Mouse (Mus musculus) large intestine, adult 2 months (tissue): ENCODE data around the gene Fez1. TPM values are rescaled to one million over a fixed set of nuclear protein-coding genes. Genes with fewer than 3 reads are reported as not detected.

Source experiments
- DNase-seq: peaks from one replicate; pipeline ENCODE4 v3.0.0-alpha.2; 2012; ENCODE audit warnings: low read depth, low spot score
- WGBS: fragments of 180-500 bp; shearing (Covaris S2); methylation state at CpG from one replicate; pipeline ENCODE4 v1.1.7; 2018; 5-methylcytosine and 5-hydroxymethylcytosine counted together
- polyA plus RNA-seq: library from polyadenylated mRNA; depleted of rRNA; stranded (reverse); fragments of >200 nt; gene quantifications from 2 replicates; pipeline ENCODE4 v1.2.3, GENCODE M21; 2012; rRNA removed

Gene Fez1
- polyA plus RNA-seq, 1 experiment: 1.2 TPM

DNA sequence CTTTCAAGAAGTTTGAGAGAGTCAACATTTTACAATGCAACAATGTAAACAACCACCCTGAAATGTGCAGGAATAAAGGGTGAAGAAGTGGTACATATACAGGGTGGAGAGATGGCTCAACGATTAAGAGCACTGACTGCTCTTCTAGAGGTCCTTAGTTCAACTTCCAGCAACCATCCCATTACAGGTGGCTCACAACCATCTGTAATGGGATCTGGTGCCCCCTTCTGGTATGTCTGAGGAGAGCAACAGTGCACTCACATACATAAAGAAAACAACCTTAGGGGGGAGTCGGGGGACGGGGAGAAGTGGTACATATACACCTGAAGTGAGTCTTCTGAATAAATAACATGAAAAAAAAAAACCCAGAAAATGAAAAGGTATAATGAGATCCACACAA lies 63.6 kb downstream of the Fez1 start:
- DNase-seq: no peak
- WGBS: 38% methylated on average over 3 of the region's 3 CpGs

DNA sequence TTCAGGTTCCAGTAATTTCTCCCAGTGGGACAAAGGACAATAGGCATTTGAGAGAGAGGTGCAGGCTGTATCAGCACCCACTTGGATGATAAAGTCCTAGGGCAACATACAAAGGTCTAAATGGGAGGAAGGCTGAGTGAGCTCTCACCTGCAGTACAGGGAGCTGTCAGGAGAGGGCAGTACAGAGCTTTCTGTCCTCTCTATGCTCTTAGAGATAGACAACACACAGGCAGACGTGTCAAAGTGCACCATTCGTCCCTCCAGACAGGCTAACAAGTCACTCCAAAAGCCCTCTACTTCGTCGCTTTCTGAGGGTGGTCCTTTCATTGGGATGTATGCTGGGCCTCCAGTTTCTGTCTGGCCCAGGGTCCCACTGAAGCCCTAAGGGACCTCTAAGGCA lies 68.9 kb downstream of the Fez1 start:
- DNase-seq: no peak
- 36% methylated on average over 4 of the region's 4 CpGs for WGBS

GRCm38 (mm10) chr9:36893413-36893990 lies 71.8 kb downstream of the Fez1 start:
- WGBS: 61% methylated on average over 6 of the region's 6 CpGs

DNA sequence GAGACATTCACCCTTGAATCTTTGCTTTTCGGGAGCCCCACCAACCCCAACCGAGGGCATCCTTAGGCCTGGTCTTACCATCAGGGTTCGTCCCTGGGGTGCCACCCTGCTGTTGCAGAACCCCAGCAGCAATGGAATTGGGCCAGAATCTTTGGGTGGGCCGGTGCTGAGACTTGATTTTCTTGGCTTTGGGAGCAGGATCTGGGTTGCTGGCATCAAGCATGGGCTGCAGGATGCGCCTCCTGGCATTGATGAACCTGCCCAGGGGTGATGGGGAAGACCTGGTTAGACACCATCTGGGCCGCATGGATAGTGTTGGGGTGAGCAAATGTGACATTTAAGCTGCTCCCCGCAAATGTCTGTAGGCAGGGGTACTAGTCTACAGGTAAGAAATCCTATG lies 72.6 kb downstream of the Fez1 start:
- 88% methylated on average over 7 of the region's 7 CpGs for WGBS
- no peak for DNase-seq

More at GRCm38 (mm10) chr9:36893413-36893990, 71.8 kb downstream of the Fez1 start:
- DNase-seq: no peak

GRCm38 (mm10) chr9:36895009-36895693 lies 73.5 kb downstream of the Fez1 start:
- DNase-seq: no peak
- 66% methylated on average over 8 of the region's 8 CpGs for WGBS

GRCm38 (mm10) chr9:36898560-36898959 lies 76.9 kb downstream of the Fez1 start:
- DNase-seq: no peak
- WGBS: 73% methylated on average over 3 of the region's 3 CpGs

GRCm38 (mm10) chr9:36900464-36900863 lies 78.8 kb downstream of the Fez1 start:
- 83% methylated on average over 4 of the region's 4 CpGs for WGBS
- no peak for DNase-seq

DNA sequence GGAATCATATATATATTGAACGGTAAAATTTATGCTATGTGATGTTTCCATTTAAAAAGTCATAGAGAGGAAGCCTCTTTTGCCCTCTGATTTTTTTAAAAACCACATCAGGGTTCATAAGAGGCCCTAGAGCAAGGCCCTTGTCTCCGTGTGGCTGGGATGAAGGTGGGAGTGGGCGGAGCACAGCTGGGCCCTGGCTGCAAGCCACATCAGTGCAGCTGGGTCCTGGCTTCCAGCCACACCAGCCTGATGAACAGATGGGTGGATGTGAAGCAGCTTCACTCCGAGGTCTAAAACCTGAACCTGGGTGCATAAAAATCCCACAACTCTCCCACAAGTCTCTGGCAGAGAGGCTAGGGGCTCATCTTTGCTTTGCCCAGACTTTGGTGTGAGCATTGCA lies 83.8 kb downstream of the Fez1 start:
- no peak for DNase-seq
- WGBS: 43% methylated on average over 4 of the region's 4 CpGs

DNA sequence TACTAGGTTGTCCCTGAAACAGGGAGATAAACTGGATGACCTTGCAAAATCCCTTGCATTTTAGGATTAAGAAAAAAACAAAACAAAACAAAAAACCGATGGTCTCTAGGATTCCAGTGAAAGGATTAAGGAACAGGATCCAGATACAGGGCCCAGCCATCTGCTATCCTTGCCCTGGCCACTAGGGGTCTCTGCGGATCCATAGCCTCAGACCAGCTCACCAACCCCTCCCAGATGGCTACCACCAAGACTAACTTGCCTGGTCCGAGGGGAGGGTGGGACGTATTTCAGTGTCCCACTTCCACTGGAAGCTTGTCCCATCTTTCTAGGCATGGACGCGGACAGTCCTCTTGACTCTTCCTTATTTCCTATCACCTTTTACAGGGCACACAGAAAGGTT lies 94.7 kb downstream of the Fez1 start:
- WGBS: 6% methylated on average over 6 of the region's 6 CpGs
- DNase-seq: peak; percentile 18

DNA sequence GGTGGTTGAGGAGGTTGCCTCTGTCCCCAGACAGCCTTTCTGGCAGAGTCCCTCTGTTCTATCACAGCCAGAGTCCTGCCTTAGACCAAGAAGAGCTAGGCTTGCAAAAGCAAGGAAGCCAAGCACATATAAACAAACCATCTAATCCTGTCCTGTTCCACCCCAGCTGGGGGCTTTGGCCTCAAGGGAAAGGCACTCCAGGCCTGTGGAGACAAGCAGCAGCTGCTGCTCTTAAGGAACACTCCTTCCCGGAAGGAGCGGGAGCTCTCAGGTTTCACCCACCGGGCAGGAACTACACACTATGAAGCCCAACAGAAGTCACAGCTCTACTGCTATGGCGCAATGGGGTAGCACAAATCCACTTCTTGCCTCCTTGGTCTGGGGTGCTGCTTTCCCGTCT lies 95.3 kb downstream of the Fez1 start:
- DNase-seq: no peak
- WGBS: 49% methylated on average over 5 of the region's 5 CpGs

DNA sequence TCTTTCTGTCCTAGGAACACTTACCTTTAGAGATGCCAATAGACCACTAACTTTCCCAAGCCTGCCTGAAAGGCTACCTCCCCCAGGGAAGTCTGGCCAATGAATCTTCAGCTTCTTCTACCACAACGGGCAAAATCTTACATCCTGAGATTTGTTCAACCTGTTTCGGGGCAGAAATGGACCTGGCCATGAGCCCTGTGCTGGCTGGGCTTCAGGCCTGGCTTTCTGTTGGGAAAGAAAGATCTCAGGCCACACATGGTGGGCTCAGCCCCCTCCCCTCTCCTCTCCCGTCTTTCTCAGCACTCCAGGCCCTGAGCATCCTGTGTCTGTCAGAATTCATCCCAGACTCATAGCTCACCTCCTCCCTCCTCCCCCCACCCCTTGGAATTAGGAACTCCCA lies 96.9 kb downstream of the Fez1 start:
- 42% methylated on average over 3 of the region's 3 CpGs for WGBS
- no peak for DNase-seq

- 57% methylated on average over 4 of the region's 4 CpGs for WGBS
- no peak for DNase-seq
Measured at GRCm38 (mm10) chr9:36919472-36919871, 97.8 kb downstream of the Fez1 start.

- WGBS: 71% methylated on average over 13 of the region's 13 CpGs
- no peak for DNase-seq
Measured at GRCm38 (mm10) chr9:36921718-36922415, 100.2 kb downstream of the Fez1 start.

- DNase-seq: no peak
- WGBS: 80% methylated on average over 5 of the region's 5 CpGs
Measured at GRCm38 (mm10) chr9:36923753-36924152, 102.1 kb downstream of the Fez1 start.

Other genes starting within 250 kb of the Fez1 start
- gene Gm17689, start 239.2 kb upstream of the Fez1 start, polyA plus RNA-seq: not detected in 2 replicates
- not detected in 2 replicates for gene A630095E13Rik, start 178.5 kb upstream of the Fez1 start, polyA plus RNA-seq
- gene Acrv1, start 128.6 kb upstream of the Fez1 start, polyA plus RNA-seq: not detected in 2 replicates
- 1.2 and 1.5 TPM in 2 replicates for gene Chek1, start 94.8 kb upstream of the Fez1 start, polyA plus RNA-seq
- gene Stt3a, start 54.2 kb upstream of the Fez1 start, polyA plus RNA-seq: 224 and 327 TPM in 2 replicates
- gene Ei24, start 24.5 kb upstream of the Fez1 start, polyA plus RNA-seq: 48.5 and 51.8 TPM in 2 replicates